Mouse (Mus musculus) neutrophil, adult 83 days (primary cell): Measurements from ENCODE around the gene Apba1. TPM values are rescaled to one million over a fixed set of nuclear protein-coding genes. Genes with fewer than 3 reads are reported as not detected.

ENCODE experiments used
- total RNA-seq, 2 experiments: library from RNA; stranded (reverse); gene quantifications; one replicate each; pipeline ENCODE4 v1.2.4; 2023

Apba1 gene
- total RNA-seq: 10 to 100 TPM; 14.2 to 16.8 TPM

GRCm38 (mm10) chr19:23758554-23759321 lies at the start of gene Apba1:
Gene Apba1 (plus strand): TSS chr19:23758887.

Other genes starting within 250 kb of the Apba1 start
- gene 1700028P14Rik, start 106.1 kb upstream of the Apba1 start, total RNA-seq: not detected
- 10 to 100 TPM; 14.2 to 16.0 TPM for gene Ptar1, start 71.5 kb upstream of the Apba1 start, total RNA-seq